Mouse (Mus musculus): ENCODE data around the gene Map3k7. TPM values are rescaled to one million over a fixed set of nuclear protein-coding genes. Genes with fewer than 3 reads are reported as not detected.

Map3k7 gene
- polyA plus RNA-seq, 1 experiment from 2014 or later = 34.7 TPM

GRCm38 (mm10) chr4:32057102-32057501, 93.2 kb downstream of the Map3k7 start:
- 55% methylated on average over 5 of the region's 5 CpGs for WGBS

GRCm38 (mm10) chr4:32060686-32061085, 96.8 kb downstream of the Map3k7 start:
- H3K9me3 ChIP-seq (ENCODE audit: control insufficient read depth, low read depth, low read length) = no peaks in the 10 kb centered on the region
- WGBS = 95% methylated on average over 4 of the region's 4 CpGs
- ATAC-seq (ENCODE audit: insufficient number of reproducible peaks, insufficient read depth, low FRiP score, low read depth) = no peak

More at GRCm38 (mm10) chr4:32057102-32057501, 93.2 kb downstream of the Map3k7 start:
- Histone ChIP-seq H3K9ac (replicated peaks; ENCODE audit: low read depth, low read length) (no peak overlapping the region), H3K36me3 (ENCODE audit: control insufficient read depth, insufficient read depth, low read length) (no peaks in the 10 kb centered on the region), H3K9me3 (ENCODE audit: control insufficient read depth, low read depth, low read length) (no peaks in the 10 kb centered on the region), H3K27ac (ENCODE audit: low read length) (no peak overlapping the region), H3K27me3 (ENCODE audit: control insufficient read depth, insufficient read depth, low read length) (no peaks in the 10 kb centered on the region), H3K4me2 (replicated peaks; ENCODE audit: low read depth, low read length) (no peak overlapping the region), H3K4me3 (ENCODE audit: low read depth, low read length) (no peak overlapping the region), H3K4me1 (ENCODE audit: control insufficient read depth, insufficient read depth, low read length) (0 out of 2 replicates have a peak, but pooled peaks cover 8% of the 10 kb centered on the region)
- no peak for ATAC-seq (ENCODE audit: insufficient number of reproducible peaks, insufficient read depth, low FRiP score, low read depth)

DNA sequence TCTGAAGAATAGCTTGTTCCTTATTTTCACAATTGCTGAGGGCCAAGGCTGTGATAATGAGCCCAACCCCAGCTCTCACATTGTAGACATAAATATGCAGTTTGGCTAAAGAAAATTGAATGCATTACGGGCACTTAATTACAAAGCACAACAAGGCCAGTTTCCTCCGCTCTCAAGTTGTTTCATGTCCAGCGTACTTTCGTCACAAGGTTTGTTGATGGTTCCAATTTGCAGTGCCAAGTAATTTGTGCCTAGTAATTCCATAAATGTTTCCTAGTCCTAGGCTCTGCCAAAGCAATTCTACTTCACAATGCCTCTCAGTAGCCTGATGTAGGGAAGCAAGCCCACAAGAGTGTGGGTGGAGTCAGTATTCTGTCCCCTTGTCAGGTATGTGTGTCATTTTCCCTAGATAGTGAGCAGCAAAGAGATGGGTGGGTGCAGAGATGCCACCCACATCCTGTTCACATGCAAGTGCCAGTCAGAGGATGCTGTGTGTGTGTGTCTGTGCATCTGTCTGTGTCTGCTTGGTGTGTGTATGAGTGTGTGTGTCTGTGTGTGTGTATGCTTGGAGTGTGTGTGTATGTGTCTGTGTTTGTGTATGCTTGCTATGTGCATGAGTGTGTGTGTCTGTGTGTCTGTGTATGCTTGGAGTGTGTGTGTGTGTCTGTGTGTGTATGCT, 98.6 kb downstream of the Map3k7 start:
- Histone ChIP-seq H3K9ac (replicated peaks; ENCODE audit: low read depth, low read length) (no peak overlapping the region), H3K27ac (ENCODE audit: low read length) (no peak overlapping the region), H3K9me3 (ENCODE audit: control insufficient read depth, low read depth, low read length) (no peaks in the 10 kb centered on the region), H3K27me3 (ENCODE audit: control insufficient read depth, insufficient read depth, low read length) (no peaks in the 10 kb centered on the region), H3K36me3 (ENCODE audit: control insufficient read depth, insufficient read depth, low read length) (no peaks in the 10 kb centered on the region), H3K4me2 (replicated peaks; ENCODE audit: low read depth, low read length) (no peak overlapping the region), H3K4me1 (ENCODE audit: control insufficient read depth, insufficient read depth, low read length) (no peaks in the 10 kb centered on the region), H3K4me3 (ENCODE audit: low read depth, low read length) (no peak overlapping the region)
- ATAC-seq (ENCODE audit: insufficient number of reproducible peaks, insufficient read depth, low FRiP score, low read depth) = no peak
- 89% methylated on average over 4 of the region's 4 CpGs for WGBS

More at GRCm38 (mm10) chr4:32060686-32061085, 96.8 kb downstream of the Map3k7 start:
- Histone ChIP-seq H3K27me3 (ENCODE audit: control insufficient read depth, insufficient read depth, low read length) (no peaks in the 10 kb centered on the region), H3K27ac (ENCODE audit: low read length) (no peak overlapping the region), H3K4me2 (replicated peaks; ENCODE audit: low read depth, low read length) (no peak overlapping the region), H3K4me1 (ENCODE audit: control insufficient read depth, insufficient read depth, low read length) (0 out of 2 replicates have a peak, but pooled peaks cover 7% of the 10 kb centered on the region), H3K36me3 (ENCODE audit: control insufficient read depth, insufficient read depth, low read length) (no peaks in the 10 kb centered on the region), H3K4me3 (ENCODE audit: low read depth, low read length) (no peak overlapping the region), H3K9ac (replicated peaks; ENCODE audit: low read depth, low read length) (no peak overlapping the region)

DNA sequence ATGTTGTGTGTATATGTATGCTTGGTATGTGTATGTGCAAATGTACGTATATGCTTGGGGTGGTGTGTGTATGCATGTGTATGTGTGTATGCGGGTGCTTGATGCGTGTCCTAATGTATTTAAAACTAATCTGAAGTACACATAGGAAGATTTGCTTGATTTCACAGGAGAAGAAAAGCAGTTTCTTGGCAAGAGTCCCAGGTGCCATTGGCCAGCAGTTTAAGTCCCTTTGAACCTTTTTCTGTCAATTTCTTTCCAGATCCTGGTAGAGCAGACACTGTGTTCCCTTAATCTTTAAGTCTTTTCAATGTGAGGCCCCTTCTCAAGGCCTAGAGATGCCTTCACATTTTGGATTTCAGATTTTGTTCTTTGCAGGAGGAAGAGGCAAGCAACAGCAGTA, 99.4 kb downstream of the Map3k7 start:
- no peak for ATAC-seq (ENCODE audit: insufficient number of reproducible peaks, insufficient read depth, low FRiP score, low read depth)

More for the DNA sequence above, 99.4 kb downstream of the Map3k7 start:
- no peaks in the 10 kb centered on the region for H3K27me3 ChIP-seq (ENCODE audit: control insufficient read depth, insufficient read depth, low read length)
- no peak overlapping the region for H3K4me2 ChIP-seq (replicated peaks; ENCODE audit: low read depth, low read length)
- no peaks in the 10 kb centered on the region for H3K36me3 ChIP-seq (ENCODE audit: control insufficient read depth, insufficient read depth, low read length)
- no peaks in the 10 kb centered on the region for H3K9me3 ChIP-seq (ENCODE audit: control insufficient read depth, low read depth, low read length)
- H3K9ac ChIP-seq (replicated peaks; ENCODE audit: low read depth, low read length) = no peak overlapping the region
- H3K27ac ChIP-seq (ENCODE audit: low read length) = no peak overlapping the region
- no peak overlapping the region for H3K4me3 ChIP-seq (ENCODE audit: low read depth, low read length)
- 73% methylated on average over 3 of the region's 3 CpGs for WGBS
- H3K4me1 ChIP-seq (ENCODE audit: control insufficient read depth, insufficient read depth, low read length) = no peaks in the 10 kb centered on the region

Measured in stomach, embryonic 14.5 days (tissue).